Mouse (Mus musculus) neural tube, embryonic 10.5 days (tissue): ENCODE data around the gene Smurf2.

Source experiments
- DNase-seq: peaks from one replicate; pipeline ENCODE4 v3.0.0-alpha.2; 2017; ENCODE audit warnings: low spot score; ENCODE audit errors: extremely low spot score

The Smurf2 gene

DNA sequence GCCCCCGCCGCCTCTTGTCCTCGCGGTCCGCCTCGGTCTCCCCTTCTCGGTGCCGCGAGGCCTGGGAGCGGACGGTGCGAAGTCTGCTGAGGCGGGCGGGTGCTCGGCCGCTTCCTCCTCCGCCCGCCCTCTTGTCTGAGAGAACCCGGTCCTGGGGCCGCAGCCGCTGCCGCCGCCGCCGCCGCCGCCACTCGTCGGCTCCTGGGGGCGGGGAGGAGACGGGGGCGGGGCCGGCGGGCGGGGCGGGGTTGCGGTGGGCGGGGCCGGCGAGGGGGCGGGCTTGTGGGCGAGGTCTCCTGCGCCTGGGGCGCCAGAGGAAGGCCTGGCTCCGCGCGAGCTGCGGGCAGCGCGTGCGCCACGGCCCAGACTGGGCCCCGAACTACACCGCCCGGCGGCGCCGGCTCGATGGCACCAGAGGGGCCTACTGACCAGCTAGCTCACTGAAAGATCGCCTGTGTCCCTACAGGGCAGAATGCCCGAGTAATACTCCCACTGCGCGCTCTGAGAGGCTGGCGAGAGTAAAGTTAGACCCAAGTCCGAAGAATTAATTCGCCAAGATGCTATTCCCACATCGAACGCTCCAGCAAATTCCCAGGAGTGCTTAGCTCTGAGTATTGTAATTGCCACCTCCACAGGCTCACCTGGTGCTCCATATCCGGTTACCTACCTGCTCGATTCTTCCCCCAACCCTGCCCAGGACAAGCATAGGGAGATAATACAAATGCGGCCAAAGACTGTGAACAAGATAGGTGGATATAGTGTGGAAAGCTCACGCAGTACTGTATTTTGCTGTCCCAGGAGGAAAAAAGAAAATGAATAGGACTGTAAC, at the start of gene Smurf2:
TSS of gene Smurf2 (minus strand) at position 165 of the 829 bp plus-strand sequence.
- peak; percentile 91 for DNase-seq

DNA sequence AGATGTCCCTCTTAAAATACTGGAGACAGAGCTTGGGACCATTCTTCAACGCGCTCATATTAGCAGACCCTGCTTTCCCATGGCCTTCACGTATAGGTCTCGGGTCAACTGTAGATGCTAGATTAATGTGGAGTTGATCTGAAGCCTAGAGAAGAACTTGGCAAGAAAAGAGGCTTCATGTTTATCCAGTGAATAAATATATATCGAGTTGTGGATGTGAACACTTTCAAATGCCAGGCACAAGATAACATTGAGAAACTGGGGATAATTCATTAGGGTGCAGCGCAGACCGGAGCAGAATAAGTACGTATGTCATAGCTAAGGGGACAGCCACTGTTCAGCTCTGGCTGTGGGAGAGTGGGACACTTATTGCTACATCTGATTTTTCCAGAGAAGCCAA, 49.3 kb upstream of the Smurf2 start:
- no peak for DNase-seq

DNA sequence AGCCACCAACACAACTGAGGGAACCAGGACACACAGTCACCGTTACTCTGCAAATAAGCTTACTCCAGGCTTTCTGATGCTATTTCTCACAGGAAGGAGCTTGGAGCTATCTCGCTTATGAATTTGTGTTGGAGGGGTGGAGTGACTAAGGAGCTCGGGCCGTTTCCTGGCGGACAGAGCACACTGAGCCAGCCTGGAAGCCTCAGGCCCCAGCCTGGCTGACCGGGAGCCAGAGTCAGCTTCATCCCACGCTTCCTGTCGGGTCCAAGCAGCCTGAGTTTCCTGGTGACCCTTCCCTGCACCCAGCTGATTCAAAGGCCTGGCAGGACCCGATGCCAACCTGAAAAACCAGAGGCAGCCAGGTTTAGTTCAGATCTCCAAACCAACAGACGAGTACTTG, 47.1 kb upstream of the Smurf2 start:
- no peak for DNase-seq

DNA sequence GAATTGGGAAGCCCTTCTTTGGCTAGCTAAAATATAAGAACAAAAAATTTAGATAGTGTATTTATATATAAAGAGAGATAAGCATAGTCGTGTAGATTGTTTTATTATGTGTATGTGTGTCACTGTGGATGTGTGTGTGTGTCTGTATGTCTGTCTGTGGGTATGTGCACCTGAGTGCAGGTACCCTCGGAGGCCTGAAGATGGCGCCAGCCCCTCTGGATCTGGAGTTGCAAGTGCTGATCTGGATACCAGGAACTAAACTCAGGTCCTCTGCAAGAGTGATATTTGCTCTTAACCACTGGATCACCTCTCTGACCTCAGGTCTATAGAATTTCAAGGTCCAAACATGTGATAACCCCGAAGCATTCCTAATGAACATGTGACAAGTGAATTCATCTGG, 45.4 kb upstream of the Smurf2 start:
- DNase-seq, result no peak

DNA sequence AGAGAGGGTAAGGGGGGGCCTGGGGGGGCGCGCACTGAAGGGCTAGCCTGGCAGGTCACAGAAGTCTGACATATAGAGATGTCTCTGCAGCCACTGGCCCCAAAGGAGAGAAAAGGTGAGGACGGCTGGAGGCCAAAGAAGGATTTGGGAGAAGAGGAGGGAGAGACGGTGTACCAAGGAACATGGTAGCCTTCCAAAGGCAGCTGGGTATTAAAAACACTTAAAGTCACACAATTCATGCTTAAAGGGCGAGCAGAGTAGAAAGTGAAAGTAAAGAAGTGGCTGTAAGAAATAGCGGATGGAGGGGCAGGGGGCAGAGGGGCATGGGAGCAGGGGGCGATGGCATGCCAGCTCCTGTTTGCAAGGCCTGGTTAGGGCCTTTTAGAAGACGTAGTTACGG, 41.8 kb upstream of the Smurf2 start:
- no peak for DNase-seq

DNA sequence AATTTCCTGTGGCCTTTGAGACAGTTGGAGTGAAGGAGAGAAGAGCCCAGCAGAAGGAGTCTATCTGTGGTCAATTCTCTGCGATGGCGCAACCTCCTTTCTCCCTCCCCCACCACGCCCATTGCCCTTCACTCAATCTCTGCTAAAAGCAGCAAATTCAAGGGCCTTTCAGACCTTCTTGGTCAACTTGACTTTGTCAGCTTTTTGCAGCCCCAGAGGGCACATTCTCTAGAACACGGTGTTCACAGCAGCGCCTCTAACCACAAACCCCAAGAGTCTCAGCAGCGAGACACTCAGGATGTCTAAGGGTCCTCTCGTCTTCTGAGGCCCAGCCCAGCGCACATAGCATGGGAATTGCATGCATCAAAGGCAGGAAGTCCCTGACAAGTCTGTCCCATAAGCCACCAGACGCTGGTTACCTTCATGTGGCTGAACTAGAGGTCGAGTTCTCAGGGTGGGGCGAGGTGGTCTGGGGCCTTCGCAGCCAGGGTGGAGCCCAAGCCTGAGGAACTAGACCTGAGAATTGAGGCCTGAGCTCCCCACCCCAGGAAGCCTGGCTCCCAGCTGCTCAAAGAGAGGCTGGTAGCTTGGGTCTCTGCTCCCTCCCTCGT, 41.1 kb upstream of the Smurf2 start:
- DNase-seq, result no peak

DNA sequence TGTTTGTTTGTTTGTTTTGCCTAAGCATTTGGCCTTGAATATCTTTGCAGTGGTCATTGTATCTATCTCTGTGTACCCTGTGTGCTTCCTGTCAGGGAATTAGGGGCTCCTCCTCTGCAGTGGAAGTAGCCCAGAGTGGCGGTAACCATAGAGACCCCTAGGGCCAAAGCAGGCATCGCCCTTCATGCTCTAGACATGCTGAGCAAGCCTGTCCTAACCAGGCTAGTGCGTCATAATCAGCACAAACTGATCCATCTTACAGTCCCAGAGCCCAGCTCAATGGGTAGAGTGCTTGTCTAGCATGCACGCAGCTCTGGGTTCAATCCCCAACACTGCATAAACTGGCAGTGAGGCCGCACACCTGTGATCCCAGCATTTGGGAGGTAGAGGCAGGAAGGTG, 38.6 kb upstream of the Smurf2 start:
- DNase-seq, result no peak

DNA sequence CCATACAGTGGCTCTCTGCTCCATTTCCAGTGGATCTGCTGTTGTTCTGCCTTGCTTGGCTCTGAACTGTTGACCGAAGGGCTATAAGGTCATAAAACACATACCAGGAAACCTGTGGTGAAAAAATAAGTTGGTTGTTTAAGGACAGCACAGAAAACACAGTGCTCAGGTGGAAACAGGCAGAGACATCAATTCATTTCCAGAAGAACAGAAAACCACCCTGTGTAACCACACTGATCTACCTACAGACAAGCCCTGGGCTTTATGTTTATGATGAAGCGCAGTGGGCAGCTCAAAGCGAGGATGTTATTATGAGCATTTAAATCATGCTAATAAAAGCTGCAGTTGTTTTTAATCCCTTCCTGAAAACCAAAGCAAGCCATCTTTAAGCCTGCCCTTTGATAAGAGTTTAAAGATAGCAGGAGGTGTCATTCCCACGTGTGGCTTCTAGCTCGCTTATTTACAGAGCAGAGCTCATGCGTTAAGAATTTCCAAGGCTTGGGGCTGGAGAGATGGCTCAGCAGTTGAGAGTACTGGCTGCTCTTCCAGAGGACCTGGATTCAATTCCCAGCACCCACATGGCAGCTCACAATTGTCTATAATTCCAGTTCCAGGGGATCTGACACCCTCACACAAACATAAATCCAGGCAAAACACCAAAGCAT, 38.0 kb upstream of the Smurf2 start:
- DNase-seq, result no peak

DNA sequence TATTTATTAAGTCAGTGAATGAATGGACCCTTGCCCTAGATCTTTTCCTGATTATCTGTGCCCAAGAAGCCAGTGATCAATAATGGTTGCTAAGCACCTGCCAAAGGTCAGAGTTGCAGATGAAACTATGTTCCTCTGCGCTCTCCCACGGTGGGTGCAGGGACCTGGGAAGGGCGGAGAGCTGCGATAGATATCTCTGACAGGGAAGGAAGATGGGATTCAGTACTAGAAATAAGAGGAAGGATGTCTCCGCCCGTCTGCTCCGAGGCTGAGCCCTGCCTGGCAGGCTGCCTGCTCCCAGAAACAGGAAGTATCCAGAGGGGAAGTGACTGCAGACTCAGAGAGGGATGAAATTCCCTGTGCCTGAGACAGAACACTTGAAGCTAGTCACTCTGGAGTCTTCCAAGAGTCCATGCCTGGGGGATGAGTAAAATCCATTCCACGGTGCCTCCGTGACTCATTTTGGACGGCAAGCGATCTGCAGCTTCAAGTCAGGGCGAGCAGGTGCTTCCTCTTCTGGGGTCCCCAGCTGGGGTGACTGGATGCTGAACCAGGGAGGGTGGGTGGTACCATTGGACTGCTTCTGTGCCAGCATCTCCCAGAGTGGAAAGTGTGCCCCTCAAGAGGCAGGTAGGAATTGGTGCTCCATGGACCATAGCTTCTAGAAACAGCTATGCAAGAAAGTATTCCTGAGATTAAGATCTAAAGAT, 36.9 kb upstream of the Smurf2 start:
- DNase-seq, result no peak

DNA sequence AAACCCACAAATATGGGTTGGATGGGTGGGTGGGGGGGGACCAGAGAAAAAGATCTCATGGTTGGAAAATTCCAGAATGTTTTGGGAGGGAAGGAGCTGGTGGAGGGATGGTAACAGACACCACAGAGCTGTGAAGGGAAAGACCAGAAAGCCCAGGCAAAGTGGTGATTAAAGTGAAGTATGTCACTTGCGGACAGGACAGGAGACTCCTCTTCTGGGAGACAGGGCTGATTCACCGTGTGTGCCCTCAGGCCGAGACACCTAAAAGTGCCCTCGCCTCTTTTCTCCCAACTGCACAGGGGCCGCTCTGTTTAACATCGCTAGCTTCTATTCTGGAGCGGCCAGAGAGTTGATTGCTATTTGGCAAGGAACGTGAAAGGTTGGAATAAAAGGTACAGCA, 34.1 kb upstream of the Smurf2 start:
- no peak for DNase-seq

DNA sequence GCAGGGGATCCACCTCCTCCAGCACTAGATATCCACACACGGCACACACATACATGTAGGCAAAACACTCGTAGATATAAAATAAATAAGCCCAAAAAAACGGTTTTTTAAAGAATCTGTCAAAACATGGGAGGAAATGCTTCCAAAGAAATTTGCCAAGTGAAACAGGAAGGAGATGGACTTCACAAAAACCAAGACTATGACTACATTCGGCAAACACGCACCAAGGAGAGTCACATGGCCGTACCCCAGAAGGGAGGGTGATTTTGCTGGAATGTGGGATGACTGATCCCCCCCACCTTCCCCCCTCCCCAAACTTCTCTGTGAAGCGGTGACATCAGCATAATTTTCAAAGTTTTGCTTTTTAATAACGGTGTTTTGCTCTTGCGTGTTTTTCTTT, 33.6 kb upstream of the Smurf2 start:
- DNase-seq, result no peak

DNA sequence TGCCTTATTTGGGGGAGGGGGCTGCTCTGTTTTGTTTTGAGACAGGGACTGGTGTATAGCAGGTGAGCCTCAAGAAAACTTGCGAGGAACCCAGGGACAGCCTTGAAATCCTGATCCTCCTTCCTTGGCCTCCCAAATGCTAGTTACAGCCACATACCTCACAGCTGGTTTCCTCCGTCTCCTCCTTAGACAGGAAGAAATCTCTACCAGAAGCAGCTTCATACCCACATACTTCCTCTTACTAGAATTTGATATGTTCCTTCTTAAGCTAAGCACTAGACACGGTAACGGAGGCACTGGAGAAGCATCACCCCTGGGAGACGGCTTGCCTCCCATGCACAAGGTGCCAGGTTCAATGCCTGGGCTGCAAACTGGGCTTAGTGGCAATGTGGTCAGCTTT, 16.8 kb upstream of the Smurf2 start:
- no peak for DNase-seq

DNA sequence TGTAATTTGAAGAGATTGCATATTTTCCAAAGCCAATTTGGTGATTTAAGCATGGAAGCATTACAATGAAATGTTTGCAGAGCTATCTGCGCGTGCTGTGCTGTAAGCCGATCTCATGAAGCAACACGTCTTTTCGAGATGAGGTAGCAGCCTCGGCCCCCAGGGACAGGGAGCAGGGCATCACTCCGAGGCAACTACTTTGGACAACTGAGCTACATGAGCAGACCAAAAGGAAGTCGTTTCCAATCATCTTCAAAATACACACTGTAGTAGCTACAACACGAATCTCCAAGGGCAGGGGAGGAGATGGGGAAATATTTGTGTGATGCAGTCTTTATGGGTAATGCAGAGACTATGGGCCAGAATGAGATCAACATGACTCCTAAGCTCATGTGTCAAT, 9.9 kb upstream of the Smurf2 start:
- DNase-seq, result no peak

DNA sequence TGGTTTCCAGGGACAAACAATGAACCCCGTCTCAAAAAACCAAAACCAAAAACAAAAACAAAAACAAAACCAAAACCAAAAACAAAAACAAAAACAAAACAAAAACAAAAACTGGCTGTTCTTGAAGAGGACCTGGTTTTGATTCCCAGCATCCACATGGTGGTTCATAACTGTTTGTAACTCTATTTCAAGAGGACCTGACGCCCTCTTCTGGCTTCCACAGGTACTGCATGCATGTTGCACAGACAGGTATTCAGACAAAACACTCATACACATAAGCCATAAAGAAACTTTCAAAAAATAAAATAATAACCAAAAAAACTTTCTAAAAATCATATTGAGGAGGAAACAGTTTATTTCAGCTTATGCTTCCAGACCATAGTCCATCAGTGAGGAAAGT, 8.4 kb upstream of the Smurf2 start:
- no peak for DNase-seq

DNA sequence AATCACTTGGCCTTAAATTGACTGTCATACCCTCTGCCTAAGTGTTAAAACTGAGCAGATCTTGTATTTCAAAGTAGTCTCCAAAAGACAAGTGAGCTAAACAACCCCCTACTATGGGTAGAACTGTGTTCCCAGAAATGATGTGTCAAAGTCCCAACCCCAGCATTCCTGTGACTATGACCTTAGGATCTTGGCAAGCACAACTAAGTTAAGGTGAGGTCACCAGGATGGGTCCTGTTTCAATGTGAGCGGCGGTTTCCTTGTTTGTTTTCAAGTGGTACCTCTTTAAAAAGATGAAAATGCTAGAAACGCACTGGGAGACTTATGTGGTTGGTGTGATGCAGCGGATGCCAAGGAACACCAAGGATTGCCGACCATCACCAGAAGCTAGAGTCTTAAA, 7.4 kb upstream of the Smurf2 start:
- no peak for DNase-seq

DNA sequence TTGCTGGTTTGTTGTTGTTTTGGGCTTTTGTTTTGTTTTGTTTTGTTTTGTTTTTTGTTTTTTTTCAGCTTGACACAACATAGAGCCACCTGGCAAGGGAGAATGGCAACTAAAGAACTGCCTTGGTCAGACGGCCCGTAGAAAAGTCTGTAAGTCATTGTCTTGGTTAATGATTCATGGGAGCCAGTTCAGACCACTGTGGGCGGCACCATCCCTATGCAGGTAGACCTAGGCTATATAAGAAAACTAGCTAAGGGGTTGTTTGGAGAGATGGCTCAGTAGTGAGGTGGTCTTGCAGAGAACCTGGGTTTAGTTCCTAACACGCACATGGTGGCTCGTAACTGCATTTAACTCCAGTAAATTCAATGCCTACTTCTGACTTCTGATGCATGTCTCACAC, 6.7 kb upstream of the Smurf2 start:
- no peak for DNase-seq

DNA sequence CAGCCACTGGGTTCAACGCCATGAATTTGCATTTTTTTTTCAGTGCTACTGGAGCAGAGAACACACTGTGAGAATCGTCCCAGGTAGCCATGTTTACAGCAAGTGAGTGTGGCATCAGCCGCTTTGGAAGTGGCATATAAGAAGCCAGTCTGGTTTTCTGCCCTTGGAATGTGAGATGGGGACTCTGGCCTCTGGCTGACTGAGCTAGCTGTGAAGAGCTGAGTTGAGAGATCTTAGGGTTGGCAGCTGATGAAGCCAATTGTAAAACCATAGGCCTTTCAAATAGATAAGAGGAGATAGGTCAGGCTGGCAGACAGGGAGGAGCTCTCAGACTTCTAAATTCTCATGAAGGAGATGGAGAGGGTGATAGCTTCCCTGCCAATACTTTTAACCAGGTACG, 6.2 kb upstream of the Smurf2 start:
- DNase-seq, result no peak

DNA sequence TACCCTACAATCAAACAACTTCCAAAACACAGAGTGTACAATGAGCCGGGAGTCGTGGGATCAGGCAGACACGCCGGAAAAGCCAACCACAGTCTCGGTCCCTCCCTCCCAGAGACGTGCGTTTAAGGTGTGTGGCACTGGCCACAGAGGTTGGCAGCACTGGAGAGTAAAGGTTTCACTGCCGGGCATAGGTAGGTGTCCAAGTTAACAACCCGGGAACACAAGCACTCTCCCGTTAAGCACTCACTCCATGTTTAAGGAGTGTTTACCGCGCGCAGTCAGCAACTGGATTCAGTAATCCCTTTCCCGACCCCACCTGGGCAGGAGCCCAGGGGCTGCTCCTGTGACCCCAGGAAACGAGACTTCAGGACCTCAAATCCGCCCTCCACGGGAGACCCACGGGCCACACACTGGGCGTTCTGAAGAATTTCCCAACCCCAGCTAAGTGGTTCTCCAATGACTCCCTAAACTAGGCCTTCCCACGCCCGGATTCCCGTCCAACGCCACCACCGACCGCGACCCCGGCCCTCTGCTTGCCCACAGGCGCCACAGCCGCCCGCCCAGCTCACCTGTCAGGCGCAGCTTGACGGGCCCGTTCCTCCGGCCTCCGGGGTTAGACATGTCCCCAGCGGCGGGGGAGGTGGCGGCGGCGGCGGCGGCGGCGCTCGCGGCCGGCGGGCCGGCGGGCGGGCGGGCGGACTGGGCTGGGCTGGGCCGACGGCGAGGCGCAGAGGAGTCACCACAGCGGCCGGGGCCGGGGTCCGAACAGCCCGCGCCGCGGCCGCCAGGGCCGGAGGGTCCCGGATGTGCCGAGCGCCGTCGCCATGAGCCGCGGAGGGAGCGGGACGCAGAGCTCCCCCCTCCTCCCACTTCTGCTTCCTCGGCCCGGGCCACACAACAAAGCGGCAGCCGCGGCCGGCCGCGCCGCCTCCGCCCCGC, 634 bp downstream of the Smurf2 start:
- DNase-seq, result peak; percentile 70

DNA sequence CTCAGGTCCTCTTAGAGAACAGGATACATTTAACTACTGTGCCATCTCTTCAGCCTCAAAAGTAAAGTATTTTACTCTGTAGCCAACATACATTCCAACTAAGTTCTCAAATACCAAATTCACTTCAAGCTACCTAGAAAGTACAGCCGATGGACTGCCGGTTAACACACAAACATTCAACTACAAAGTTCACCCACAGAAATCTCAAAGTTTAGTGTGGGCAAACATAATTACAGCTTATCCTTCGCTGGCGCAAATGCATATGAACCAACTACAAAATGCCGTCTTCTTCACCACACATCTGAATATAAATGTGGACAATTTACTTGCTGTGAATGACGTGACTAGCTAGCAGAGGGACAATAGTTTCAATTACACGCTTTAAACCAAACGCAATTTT, 1.6 kb downstream of the Smurf2 start:
- DNase-seq, result no peak

DNA sequence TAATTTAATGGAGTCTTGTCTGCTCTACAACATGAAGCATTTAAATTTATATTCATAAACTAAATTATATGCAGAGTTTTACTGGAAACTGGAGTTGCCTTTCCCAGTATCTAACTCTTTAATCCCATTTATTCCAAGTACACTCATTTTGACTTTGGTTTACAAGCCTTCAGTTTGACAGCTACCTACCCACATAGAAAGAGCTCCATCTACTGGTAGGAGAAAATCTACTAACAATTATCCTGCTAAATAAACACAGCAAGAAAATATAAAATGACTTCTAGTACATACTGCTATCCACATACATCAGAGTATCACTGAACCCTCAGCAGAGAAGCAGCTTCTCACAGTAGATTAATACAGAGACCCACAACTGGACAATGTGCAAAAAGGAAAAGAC, 9.3 kb downstream of the Smurf2 start:
- DNase-seq, result no peak

DNA sequence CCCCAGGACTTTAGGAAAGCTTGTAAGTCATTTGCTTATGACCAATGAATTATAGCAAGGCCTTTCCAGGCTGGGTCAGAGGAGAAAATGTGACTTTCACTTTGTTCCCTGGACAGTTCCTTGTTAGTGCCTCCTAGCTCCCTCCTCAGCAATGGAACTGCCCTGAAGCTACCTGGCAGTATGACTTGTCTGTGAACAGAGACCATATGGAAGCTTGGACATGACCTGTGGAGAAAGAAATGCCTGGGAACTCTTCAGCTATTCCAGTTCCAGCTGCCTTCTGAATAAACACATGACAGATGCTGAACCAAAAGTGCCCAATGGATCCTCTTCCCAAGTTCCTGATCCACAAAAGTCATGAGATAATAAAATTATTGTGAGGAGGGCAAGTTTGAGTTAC, 12.5 kb downstream of the Smurf2 start:
- DNase-seq, result no peak
